In genomic region chr10:94940786-94941185, GRCm38 (mm10) we compare ENCODE assay signal across 10 mouse cellular contexts. TPM values are rescaled to one million over a fixed set of nuclear protein-coding genes. Genes with fewer than 3 reads are reported as not detected.
A peak's percentile ranks its signal among the peaks of the same experiment; 100 is the strongest.
DNase-seq lines count a peak whose midpoint lies in the region; ATAC-seq lines count a peak whose summit lies in the region.
"Had no signal": no experiment of that assay in that cellular context is flagged by ENCODE, and none has a peak within 500 bp of the region (broad histone marks: within the 10 kb centered on the region; RNA-seq: fewer than 3 reads in every experiment).

No protein-coding gene starts in this region.

- 2% methylated on average over 7 of the region's 7 CpGs for WGBS in forebrain, embryonic 14.5 days
- 9% methylated on average over 7 of the region's 7 CpGs for WGBS in midbrain, embryonic 12.5 days

- no peak for ATAC-seq in megakaryocyte, adult 5-6 weeks (ENCODE audit: poor library complexity, severe bottlenecking)
- ATAC-seq in forebrain, embryonic 14.5 days = no peak
- ATAC-seq in midbrain, embryonic 12.5 days (ENCODE audit: low FRiP score, low read depth) = no peak

- peaks cover 44% of the 10 kb centered on the region for H3K36me3 ChIP-seq in megakaryocyte, embryonic 14.5 days (replicated peaks; ENCODE audit: low read length)
- no peaks in the 10 kb centered on the region for H3K36me3 ChIP-seq in forebrain, embryonic 14.5 days (ENCODE audit: control insufficient read depth, insufficient read depth, low read length)
- no peaks in the 10 kb centered on the region for H3K36me3 ChIP-seq in midbrain, embryonic 12.5 days

- H3K4me3 ChIP-seq in megakaryocyte, embryonic 14.5 days (replicated peaks) = peak overlapping the region; percentile 100
- H3K4me3 ChIP-seq in forebrain, embryonic 14.5 days (ENCODE audit: low read depth, low read length) = peak overlapping the region; percentile 75; the same call in 1 of the 2 replicates
- H3K4me3 ChIP-seq in midbrain, embryonic 12.5 days = peak overlapping the region; percentile 17

- peak overlapping the region; percentile 52; the same call in 1 of the 2 replicates for H3K27ac ChIP-seq in forebrain, embryonic 14.5 days (ENCODE audit: low read depth, low read length)
- no peak overlapping the region; the same call in 1 of the 2 replicates for H3K27ac ChIP-seq in midbrain, embryonic 12.5 days (replicated peaks)

- no peaks in the 10 kb centered on the region for H3K9me3 ChIP-seq in megakaryocyte, embryonic 14.5 days
- no peaks in the 10 kb centered on the region for H3K9me3 ChIP-seq in forebrain, embryonic 14.5 days (replicated peaks; ENCODE audit: control insufficient read depth, low read length)
- H3K9me3 ChIP-seq in midbrain, embryonic 12.5 days = no peaks in the 10 kb centered on the region

- H3K27me3 ChIP-seq in megakaryocyte, embryonic 14.5 days (replicated peaks) = no peaks in the 10 kb centered on the region
- no peaks in the 10 kb centered on the region for H3K27me3 ChIP-seq in forebrain, embryonic 14.5 days (replicated peaks; ENCODE audit: control insufficient read depth, insufficient read depth, low read length)
- peaks cover 34% of the 10 kb centered on the region for H3K27me3 ChIP-seq in midbrain, embryonic 12.5 days

- peak overlapping the region; percentile 81 for H3K4me2 ChIP-seq in forebrain, embryonic 14.5 days (ENCODE audit: low read length)
- H3K4me2 ChIP-seq in midbrain, embryonic 12.5 days (replicated peaks) = peak overlapping the region; percentile 86

- H3K9ac ChIP-seq in forebrain, embryonic 14.5 days (ENCODE audit: low read length) = no peak overlapping the region
- H3K9ac ChIP-seq in midbrain, embryonic 12.5 days (replicated peaks) = no peak overlapping the region

- DNase-seq in forebrain, embryonic 14.5 days (ENCODE audit: low spot score) = peak; percentile 67
- no peak for DNase-seq in adrenal gland, postnatal 14 days
- no peak for DNase-seq in right cerebral cortex, postnatal 14 days
- DNase-seq in adrenal gland, postnatal 10 days = no peak
- DNase-seq: cerebellum, adult 18-20 months; heart, adult 18-20 months; kidney, adult 11 months had no signal

- H3K4me1 ChIP-seq in megakaryocyte, embryonic 14.5 days = peaks cover 77% of the 10 kb centered on the region
- peaks cover 33% of the 10 kb centered on the region for H3K4me1 ChIP-seq in forebrain, embryonic 14.5 days (ENCODE audit: control insufficient read depth, insufficient read depth, low read length)
- H3K4me1 ChIP-seq in midbrain, embryonic 12.5 days = peaks cover 50% of the 10 kb centered on the region

RNA-seq across cellular contexts. Expression of gene Plxnc1, which starts 3.8 kb away (rescaled TPM):
- 3.7 and 6.1 TPM in 2 replicates for polyA plus RNA-seq in megakaryocyte, embryonic 14.5 days (2012; ENCODE audit: insufficient read depth, low replicate concordance)
- total RNA-seq in megakaryocyte, adult 5-6 weeks (2015) = 38.6 and 47.9 TPM in 2 replicates
- 29.9 and 33.5 TPM in 2 replicates for total RNA-seq in megakaryocyte, adult 5-6 weeks (2017)
- polyA plus RNA-seq in forebrain, embryonic 14.5 days (2014; fragmentation: Nextera tagmentation; extraction: Ambion mirVana) = 14.4 and 15.0 TPM in 2 replicates
- 6.8 and 7.0 TPM in 2 replicates for polyA plus RNA-seq in midbrain, embryonic 12.5 days (2016; fragmentation: Nextera tagmentation; extraction: Ambion mirVana)
- total RNA-seq in adrenal gland, postnatal 14 days (2021) = 4.1 and 4.2 TPM in 2 replicates
- 1 to 10 TPM; 5.6 to 7.3 TPM for total RNA-seq in adrenal gland, postnatal 10 days (2021)

Comparison
In these comparisons a context has a peak if more than half of its experiments do, and no peak if none do; other contexts are left out.
1. H3K4me3 ChIP-seq: peak in every context shown above with its lines; median percentile 100 in megakaryocyte, embryonic 14.5 days; 75 in forebrain, embryonic 14.5 days; 17 in midbrain, embryonic 12.5 days.